Mouse (Mus musculus): Measurements from ENCODE around the gene Cct8l1. TPM values are rescaled to one million over a fixed set of nuclear protein-coding genes. Genes with fewer than 3 reads are reported as not detected.

Cct8l1 gene
- total RNA-seq, 2 experiments from 2014 or later, result 0.18 to 0.68 TPM

GRCm38 (mm10) chr5:25554210-25554609 is 38.3 kb downstream of the Cct8l1 start:
- intact Hi-C loops (cut with DNase I), result no loop called here
- TF ChIP-seq CTCF (IDR thresholded peaks at IDR 0.05), result no peak
- DNase-seq (ENCODE audit: extremely low spot score in 1 of 2, low spot score in 2 of 2), result no peak
- Histone ChIP-seq H3K4me3 (no peak overlapping the region), H3K27ac (no peak overlapping the region)

DNA sequence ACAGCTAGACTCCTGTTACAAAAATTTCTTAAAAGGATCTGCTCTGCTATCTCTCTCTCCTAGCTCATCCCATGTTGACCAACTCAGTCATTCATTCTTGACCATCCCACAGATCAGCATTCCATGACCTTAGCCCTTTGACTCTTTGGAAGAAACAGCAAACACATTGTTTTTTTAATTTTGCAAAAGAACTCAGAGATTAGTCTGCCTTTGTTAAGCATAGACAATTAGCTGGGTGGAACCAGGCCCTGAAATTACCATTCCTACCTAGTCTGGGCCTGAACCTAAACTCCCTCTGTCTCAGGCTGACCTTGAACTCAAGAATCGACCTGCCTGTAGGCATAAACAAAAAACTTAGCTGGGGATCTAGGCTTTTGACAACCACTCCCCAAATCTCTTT is 38.8 kb downstream of the Cct8l1 start:
- intact Hi-C loops (cut with DNase I), result no loop called here
- DNase-seq (ENCODE audit: extremely low spot score in 1 of 2, low spot score in 2 of 2), result no peak
- no peak overlapping the region for H3K27ac ChIP-seq
- no peak for TF ChIP-seq CTCF (IDR thresholded peaks at IDR 0.05)
- H3K4me3 ChIP-seq, result no peak overlapping the region

- no peak overlapping the region for H3K27ac ChIP-seq
- H3K4me3 ChIP-seq, result no peak overlapping the region
- intact Hi-C loops (cut with DNase I), result no loop called here
- no peak for DNase-seq (ENCODE audit: extremely low spot score in 1 of 2, low spot score in 2 of 2)
- TF ChIP-seq CTCF (IDR thresholded peaks at IDR 0.05), result no peak
These were observed 39.8 kb downstream of the Cct8l1 start for GRCm38 (mm10) chr5:25555684-25556083.

GRCm38 (mm10) chr5:25556363-25556762 is 40.5 kb downstream of the Cct8l1 start:
- Histone ChIP-seq H3K27ac (no peak overlapping the region), H3K4me3 (no peak overlapping the region)
- no peak for DNase-seq (ENCODE audit: extremely low spot score in 1 of 2, low spot score in 2 of 2)
- intact Hi-C loops (cut with DNase I), result no loop called here
- TF ChIP-seq CTCF (IDR thresholded peaks at IDR 0.05), result no peak

Other genes with a start within 250 kb of the Cct8l1 start
- 10 to 100 TPM; 68.4 to 74.1 TPM for gene Kmt2c, start 17.3 kb upstream of the Cct8l1 start, total RNA-seq (2021)
- 1 to 10 TPM; 6.1 to 6.9 TPM for gene Xrcc2, start 189.8 kb downstream of the Cct8l1 start, total RNA-seq (2021)
- 100 to 1,000 TPM; 110 to 123 TPM for gene Actr3b, start 243.9 kb downstream of the Cct8l1 start, total RNA-seq (2021)

All from left cerebral cortex, adult 2 months (tissue).